Mouse (Mus musculus): ENCODE results near the gene 1700011L22Rik. TPM values are rescaled to one million over a fixed set of nuclear protein-coding genes. Genes with fewer than 3 reads are reported as not detected.

The 1700011L22Rik gene
- polyA plus RNA-seq (2014; fragmentation: Nextera tagmentation; extraction: Ambion mirVana): not detected in 2 replicates

DNA sequence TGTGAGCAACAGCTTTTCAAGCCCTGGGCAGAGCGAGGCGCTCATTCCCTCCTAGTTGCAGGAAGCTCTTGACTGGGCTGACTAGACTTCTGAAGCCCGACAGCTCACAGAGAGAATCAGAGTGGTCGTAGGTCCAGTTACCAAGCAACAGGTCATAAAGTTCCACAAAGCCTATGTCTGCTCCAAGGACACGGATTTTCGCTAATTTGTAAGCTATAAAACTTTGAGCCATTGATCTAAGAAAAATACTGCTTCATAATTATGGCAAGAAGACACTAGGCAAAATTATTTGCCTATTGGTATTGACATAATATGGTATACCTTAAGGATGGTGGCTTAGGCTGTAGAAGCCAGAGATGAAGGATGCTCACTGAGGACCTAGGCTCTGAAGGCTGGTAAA lies at the start of gene 1700011L22Rik:
Gene 1700011L22Rik (minus strand): TSS at position 101 of the 400 bp plus-strand sequence.
- no peaks in the 10 kb centered on the region for H3K9me3 ChIP-seq (replicated peaks; ENCODE audit: control insufficient read depth, low read length)
- no peaks in the 10 kb centered on the region for H3K4me1 ChIP-seq (ENCODE audit: control insufficient read depth, insufficient read depth, low read length)

DNA sequence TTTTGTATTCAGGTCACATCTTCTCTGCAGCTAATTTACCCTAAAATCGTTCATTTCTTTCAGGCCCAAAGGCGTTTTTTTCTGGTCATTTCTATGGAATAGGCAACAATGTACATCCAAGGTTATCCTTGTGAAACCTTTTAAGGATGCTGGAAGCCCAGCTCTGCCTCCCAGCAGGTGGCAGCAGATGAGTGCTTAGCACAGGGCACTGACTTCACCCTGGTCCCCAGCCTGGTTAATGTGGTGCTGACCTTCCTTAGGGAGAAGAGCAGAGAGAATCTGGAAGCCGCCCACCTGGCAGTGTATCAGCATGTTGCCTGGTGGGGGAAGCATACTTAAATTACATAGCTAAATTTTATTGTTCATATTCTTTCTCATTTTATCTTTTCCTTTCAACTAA lies 49.4 kb upstream of the 1700011L22Rik start:
- Histone ChIP-seq H3K9me3 (replicated peaks; ENCODE audit: control insufficient read depth, low read length) (no peaks in the 10 kb centered on the region), H3K4me3 (ENCODE audit: low read depth, low read length) (no peak overlapping the region), H3K4me1 (ENCODE audit: control insufficient read depth, insufficient read depth, low read length) (peaks cover 16% of the 10 kb centered on the region), H3K27ac (ENCODE audit: low read depth, low read length) (no peak overlapping the region), H3K36me3 (ENCODE audit: control insufficient read depth, insufficient read depth, low read length) (no peaks in the 10 kb centered on the region), H3K27me3 (replicated peaks; ENCODE audit: control insufficient read depth, insufficient read depth, low read length) (no peaks in the 10 kb centered on the region), H3K9ac (ENCODE audit: low read length) (no peak overlapping the region), H3K4me2 (ENCODE audit: low read length) (no peak overlapping the region)
- WGBS: 24% methylated on average over 3 of the region's 3 CpGs
- peak; percentile 80 for DNase-seq (ENCODE audit: low spot score)
- no peak for ATAC-seq

More for the DNA sequence above, at the start of gene 1700011L22Rik:
- Histone ChIP-seq H3K27me3 (replicated peaks; ENCODE audit: control insufficient read depth, insufficient read depth, low read length) (no peaks in the 10 kb centered on the region), H3K36me3 (ENCODE audit: control insufficient read depth, insufficient read depth, low read length) (no peaks in the 10 kb centered on the region), H3K4me3 (ENCODE audit: low read depth, low read length) (no peak within 1 kb of the TSS), H3K4me2 (ENCODE audit: low read length) (no peak within 1 kb of the TSS), H3K9ac (ENCODE audit: low read length) (no peak within 1 kb of the TSS), H3K27ac (ENCODE audit: low read depth, low read length) (no peak within 1 kb of the TSS)
- 91% methylated on average over 6 of the region's 6 CpGs for WGBS
- ATAC-seq (no peak), DNase-seq (ENCODE audit: low spot score) (no peak)

DNA sequence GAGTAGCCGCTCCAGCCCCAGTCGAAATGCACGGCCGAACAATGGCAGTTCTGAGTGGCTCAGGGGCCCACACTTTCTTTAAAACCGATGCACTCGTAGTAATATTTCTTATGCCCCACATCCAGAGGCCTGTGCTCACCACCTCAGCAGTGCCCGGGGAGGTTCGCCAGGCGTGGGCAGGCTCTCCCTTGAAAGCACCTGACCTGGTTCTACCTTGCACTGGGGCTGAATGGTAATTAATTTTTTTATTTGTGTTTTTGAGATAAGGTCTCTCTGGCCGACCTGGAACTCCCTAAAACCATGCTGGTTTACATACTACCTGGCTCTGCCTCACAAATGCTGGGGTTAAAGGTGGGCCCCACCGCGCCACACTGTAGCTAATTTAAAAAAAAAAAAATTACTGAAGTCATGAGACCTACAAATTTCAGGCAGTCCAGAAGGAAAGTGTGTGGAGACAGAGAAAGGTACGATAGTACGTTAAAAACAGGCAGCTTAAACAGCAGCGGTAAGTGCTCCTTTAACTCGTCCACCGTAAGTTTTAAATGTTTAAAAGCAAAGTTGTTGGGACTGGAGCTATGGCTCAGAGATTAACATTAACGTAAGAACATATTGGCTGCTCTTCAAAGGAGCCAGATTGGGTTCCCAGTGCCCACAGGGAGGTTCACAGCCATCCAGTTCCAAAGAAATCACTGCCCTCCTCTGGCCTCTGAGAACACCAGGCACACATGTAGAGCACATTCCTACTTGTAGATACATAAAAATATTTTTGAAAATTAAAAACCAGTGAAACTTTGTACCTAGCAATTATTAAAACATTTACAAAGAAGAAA lies 47.1 kb upstream of the 1700011L22Rik start:
- H3K27ac ChIP-seq (ENCODE audit: low read depth, low read length): peak overlapping the region; percentile 96
- H3K9ac ChIP-seq (ENCODE audit: low read length): peak overlapping the region; percentile 88
- peaks cover 16% of the 10 kb centered on the region for H3K4me1 ChIP-seq (ENCODE audit: control insufficient read depth, insufficient read depth, low read length)
- H3K27me3 ChIP-seq (replicated peaks; ENCODE audit: control insufficient read depth, insufficient read depth, low read length): no peaks in the 10 kb centered on the region
- peak overlapping the region; percentile 89 for H3K4me2 ChIP-seq (ENCODE audit: low read length)
- ATAC-seq (no peak), DNase-seq (ENCODE audit: low spot score) (no peak)
- H3K36me3 ChIP-seq (ENCODE audit: control insufficient read depth, insufficient read depth, low read length): no peaks in the 10 kb centered on the region
- 14% methylated on average over 18 of the region's 18 CpGs for WGBS
- no peaks in the 10 kb centered on the region for H3K9me3 ChIP-seq (replicated peaks; ENCODE audit: control insufficient read depth, low read length)
- peak overlapping the region; percentile 63 for H3K4me3 ChIP-seq (ENCODE audit: low read depth, low read length)

DNA sequence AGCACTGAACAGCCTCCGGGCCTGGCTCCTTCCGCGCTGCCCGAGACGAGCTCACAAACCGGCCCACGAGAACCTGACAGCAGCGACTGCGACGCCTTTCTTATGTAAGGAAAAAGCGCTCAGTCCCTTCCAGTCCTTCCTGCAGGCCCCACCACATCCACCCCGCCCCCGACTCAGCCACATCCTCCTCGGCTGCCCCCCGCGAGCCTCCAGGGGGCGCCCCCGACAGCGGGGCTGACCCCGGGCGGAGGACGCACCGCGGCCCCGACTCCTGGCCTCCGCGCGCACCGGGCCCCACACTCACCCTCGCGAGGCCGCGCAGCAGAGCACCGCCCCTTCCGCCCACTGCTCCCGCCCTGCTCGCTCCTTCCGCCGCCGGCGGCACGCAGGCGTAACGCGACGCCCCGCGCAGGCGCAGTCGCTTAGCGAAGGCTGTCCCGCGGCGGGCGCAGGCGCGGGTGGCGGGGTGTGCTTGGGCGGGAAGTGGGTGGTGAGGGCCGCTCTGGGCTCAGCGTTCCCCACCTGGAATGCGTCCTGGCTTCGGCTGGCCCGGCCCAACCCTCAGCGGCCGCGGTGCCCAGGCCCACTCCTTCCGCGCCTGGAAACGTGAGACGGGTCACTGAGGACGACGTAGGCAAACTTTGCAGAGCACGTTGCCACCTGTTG lies 46.4 kb upstream of the 1700011L22Rik start, which contains the start of gene Mmaa:
Gene Mmaa (minus strand): TSS at position 328 of the 666 bp plus-strand sequence.
- ATAC-seq (peak; percentile 97), DNase-seq (ENCODE audit: low spot score) (peak; percentile 98)
- peaks cover 16% of the 10 kb centered on the region for H3K4me1 ChIP-seq (ENCODE audit: control insufficient read depth, insufficient read depth, low read length)
- H3K36me3 ChIP-seq (ENCODE audit: control insufficient read depth, insufficient read depth, low read length): no peaks in the 10 kb centered on the region
- H3K4me3 ChIP-seq (ENCODE audit: low read depth, low read length): peak within 1 kb of the TSS; percentile 63
- under 1% methylated on average over 56 of the region's 74 CpGs for WGBS
- peak within 1 kb of the TSS; percentile 96 for H3K27ac ChIP-seq (ENCODE audit: low read depth, low read length)
- H3K27me3 ChIP-seq (replicated peaks; ENCODE audit: control insufficient read depth, insufficient read depth, low read length): no peaks in the 10 kb centered on the region
- peak within 1 kb of the TSS; percentile 89 for H3K4me2 ChIP-seq (ENCODE audit: low read length)
- H3K9me3 ChIP-seq (replicated peaks; ENCODE audit: control insufficient read depth, low read length): no peaks in the 10 kb centered on the region
- peak within 1 kb of the TSS; percentile 88 for H3K9ac ChIP-seq (ENCODE audit: low read length)

- H3K4me2 ChIP-seq (ENCODE audit: low read length): peak overlapping the region; percentile 89
- DNase-seq (ENCODE audit: low spot score): no peak
- WGBS: 65% methylated on average over 3 of the region's 3 CpGs
- H3K4me3 ChIP-seq (ENCODE audit: low read depth, low read length): peak overlapping the region; percentile 63
- H3K9ac ChIP-seq (ENCODE audit: low read length): peak overlapping the region; percentile 88; the same call in 1 of the 2 replicates
- ATAC-seq: no peak
- no peak overlapping the region for H3K27ac ChIP-seq (ENCODE audit: low read depth, low read length)
- peaks cover 16% of the 10 kb centered on the region for H3K4me1 ChIP-seq (ENCODE audit: control insufficient read depth, insufficient read depth, low read length)
- H3K27me3 ChIP-seq (replicated peaks; ENCODE audit: control insufficient read depth, insufficient read depth, low read length): no peaks in the 10 kb centered on the region
- no peaks in the 10 kb centered on the region for H3K9me3 ChIP-seq (replicated peaks; ENCODE audit: control insufficient read depth, low read length)
- H3K36me3 ChIP-seq (ENCODE audit: control insufficient read depth, insufficient read depth, low read length): no peaks in the 10 kb centered on the region
Measured at GRCm38 (mm10) chr8:79293841-79294240, 45.5 kb upstream of the 1700011L22Rik start.

DNA sequence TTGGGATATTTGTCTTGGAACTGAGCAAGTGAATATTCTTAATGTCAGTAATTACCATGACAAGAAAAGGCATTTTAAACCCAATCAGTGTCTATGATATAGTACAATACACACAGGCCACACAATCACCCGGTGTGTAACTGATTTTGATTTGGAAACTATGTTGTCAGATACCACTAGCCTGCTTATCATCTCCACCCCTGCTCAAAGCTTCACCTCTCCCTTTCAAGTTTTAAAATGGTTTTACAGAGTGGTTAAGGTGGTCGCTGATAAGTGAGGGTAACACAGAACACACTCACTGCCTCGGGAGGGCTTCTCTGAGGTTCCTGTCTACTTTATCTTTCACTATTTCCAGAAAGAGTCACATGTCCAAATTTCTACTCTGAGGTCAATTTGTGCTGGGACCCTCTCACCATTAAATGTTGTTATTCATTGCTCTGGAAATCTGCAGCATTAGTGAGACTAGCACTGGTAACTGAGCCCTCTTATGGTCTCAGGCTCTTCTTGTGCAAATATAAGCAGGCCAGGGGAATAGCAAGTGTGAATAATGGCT lies 44.4 kb upstream of the 1700011L22Rik start:
- H3K9ac ChIP-seq (ENCODE audit: low read length): peak overlapping the region; percentile 88; the same call in 1 of the 2 replicates
- DNase-seq (ENCODE audit: low spot score): no peak
- no peaks in the 10 kb centered on the region for H3K36me3 ChIP-seq (ENCODE audit: control insufficient read depth, insufficient read depth, low read length)
- no peak for ATAC-seq
- no peaks in the 10 kb centered on the region for H3K27me3 ChIP-seq (replicated peaks; ENCODE audit: control insufficient read depth, insufficient read depth, low read length)
- H3K9me3 ChIP-seq (replicated peaks; ENCODE audit: control insufficient read depth, low read length): no peaks in the 10 kb centered on the region
- peaks cover 16% of the 10 kb centered on the region for H3K4me1 ChIP-seq (ENCODE audit: control insufficient read depth, insufficient read depth, low read length)
- H3K27ac ChIP-seq (ENCODE audit: low read depth, low read length): no peak overlapping the region
- H3K4me3 ChIP-seq (ENCODE audit: low read depth, low read length): no peak overlapping the region
- 86% methylated on average over 3 of the region's 3 CpGs for WGBS
- H3K4me2 ChIP-seq (ENCODE audit: low read length): peak overlapping the region; percentile 89

- no peaks in the 10 kb centered on the region for H3K9me3 ChIP-seq (replicated peaks; ENCODE audit: control insufficient read depth, low read length)
- 75% methylated on average over 5 of the region's 5 CpGs for WGBS
- H3K4me3 ChIP-seq (ENCODE audit: low read depth, low read length): no peak overlapping the region
- peak; percentile 22 for DNase-seq (ENCODE audit: low spot score)
- peaks cover 11% of the 10 kb centered on the region for H3K4me1 ChIP-seq (ENCODE audit: control insufficient read depth, insufficient read depth, low read length)
- H3K27me3 ChIP-seq (replicated peaks; ENCODE audit: control insufficient read depth, insufficient read depth, low read length): no peaks in the 10 kb centered on the region
- H3K9ac ChIP-seq (ENCODE audit: low read length): no peak overlapping the region
- no peaks in the 10 kb centered on the region for H3K36me3 ChIP-seq (ENCODE audit: control insufficient read depth, insufficient read depth, low read length)
- no peak overlapping the region for H3K27ac ChIP-seq (ENCODE audit: low read depth, low read length)
- no peak overlapping the region for H3K4me2 ChIP-seq (ENCODE audit: low read length)
- no peak for ATAC-seq
Measured at GRCm38 (mm10) chr8:79289592-79289991, 41.2 kb upstream of the 1700011L22Rik start.

DNA sequence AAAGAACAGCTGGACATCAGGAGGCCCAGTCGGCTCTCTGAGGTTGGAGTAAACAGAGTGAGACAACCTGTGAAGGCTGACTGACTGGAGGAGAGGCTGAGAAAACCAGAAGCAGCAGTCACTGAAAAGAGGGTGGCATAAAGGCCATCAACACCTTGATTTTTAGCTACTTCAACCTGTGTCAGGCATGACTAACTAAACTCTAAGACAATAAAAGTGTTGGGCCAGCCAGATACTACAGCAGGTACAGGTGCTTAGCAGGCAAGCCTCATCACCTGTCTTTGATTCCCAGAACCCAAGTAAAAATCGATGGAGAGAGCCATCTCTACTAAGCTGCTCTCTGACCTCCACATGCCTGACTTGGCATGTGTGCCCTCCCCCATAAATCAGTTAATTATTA lies 40.3 kb upstream of the 1700011L22Rik start:
- Histone ChIP-seq H3K27me3 (replicated peaks; ENCODE audit: control insufficient read depth, insufficient read depth, low read length) (no peaks in the 10 kb centered on the region), H3K27ac (ENCODE audit: low read depth, low read length) (no peak overlapping the region), H3K9ac (ENCODE audit: low read length) (no peak overlapping the region), H3K4me3 (ENCODE audit: low read depth, low read length) (no peak overlapping the region), H3K4me1 (ENCODE audit: control insufficient read depth, insufficient read depth, low read length) (peaks cover 9% of the 10 kb centered on the region), H3K9me3 (replicated peaks; ENCODE audit: control insufficient read depth, low read length) (no peaks in the 10 kb centered on the region), H3K4me2 (ENCODE audit: low read length) (no peak overlapping the region), H3K36me3 (ENCODE audit: control insufficient read depth, insufficient read depth, low read length) (no peaks in the 10 kb centered on the region)
- DNase-seq (ENCODE audit: low spot score) (no peak), ATAC-seq (no peak)
- WGBS: 70% methylated on average over 2 of the region's 2 CpGs

All from forebrain, embryonic 14.5 days (tissue).